Mouse (Mus musculus) activated CD4-positive, CD25-positive, alpha-beta regulatory T cell, adult 9 weeks (primary cell): Measurements from ENCODE around the gene Imp3. TPM values are rescaled to one million over a fixed set of nuclear protein-coding genes. Genes with fewer than 3 reads are reported as not detected.

ENCODE experiments used
- polyA plus RNA-seq: library from polyadenylated mRNA; unstranded; fragments of 100-300 nt; shearing (Covaris generic); gene quantifications from one replicate; pipeline ENCODE4 v1.2.1, GENCODE M21; 2017

Gene Imp3
- polyA plus RNA-seq = 24.0 TPM

GRCm38 (mm10) chr9:56937223-56938160 lies at the start of gene Imp3:
Gene Imp3 (plus strand): TSS chr9:56937475.

GRCm38 (mm10) chr9:56928041-56928811 lies 9.0 kb upstream of the Imp3 start, which contains the start of gene Snx33:
Gene Snx33 (minus strand): TSS chr9:56928371.

GRCm38 (mm10) chr9:56950414-56951400 lies 13.4 kb downstream of the Imp3 start, which contains the start of gene Snupn:
Gene Snupn (plus strand): TSS chr9:56950878.

Other genes with a start within 250 kb of the Imp3 start
- gene Lingo1, start 141.0 kb upstream of the Imp3 start, polyA plus RNA-seq = not detected
- gene Odf3l1, start 72.8 kb upstream of the Imp3 start, polyA plus RNA-seq = not detected
- gene Cspg4, start 72.4 kb upstream of the Imp3 start, polyA plus RNA-seq = 0.13 TPM
- gene Snx33, start 9.1 kb upstream of the Imp3 start, polyA plus RNA-seq = 13.3 TPM
- gene Snupn, start 13.4 kb downstream of the Imp3 start, polyA plus RNA-seq = 20.0 TPM
- 3.9 TPM for gene Ptpn9, start 57.4 kb downstream of the Imp3 start, polyA plus RNA-seq
- 51.2 TPM for gene Sin3a, start 134.6 kb downstream of the Imp3 start, polyA plus RNA-seq
- gene Man2c1, start 193.2 kb downstream of the Imp3 start, polyA plus RNA-seq = 71.6 TPM
- gene Neil1, start 210.8 kb downstream of the Imp3 start, polyA plus RNA-seq = 37.7 TPM
- gene Commd4, start 220.9 kb downstream of the Imp3 start, polyA plus RNA-seq = 306 TPM